Mouse (Mus musculus): ENCODE results near the gene Prss33. TPM values are rescaled to one million over a fixed set of nuclear protein-coding genes. Genes with fewer than 3 reads are reported as not detected.

Gene Prss33
- polyA plus RNA-seq, 1 experiment, result not detected

DNA sequence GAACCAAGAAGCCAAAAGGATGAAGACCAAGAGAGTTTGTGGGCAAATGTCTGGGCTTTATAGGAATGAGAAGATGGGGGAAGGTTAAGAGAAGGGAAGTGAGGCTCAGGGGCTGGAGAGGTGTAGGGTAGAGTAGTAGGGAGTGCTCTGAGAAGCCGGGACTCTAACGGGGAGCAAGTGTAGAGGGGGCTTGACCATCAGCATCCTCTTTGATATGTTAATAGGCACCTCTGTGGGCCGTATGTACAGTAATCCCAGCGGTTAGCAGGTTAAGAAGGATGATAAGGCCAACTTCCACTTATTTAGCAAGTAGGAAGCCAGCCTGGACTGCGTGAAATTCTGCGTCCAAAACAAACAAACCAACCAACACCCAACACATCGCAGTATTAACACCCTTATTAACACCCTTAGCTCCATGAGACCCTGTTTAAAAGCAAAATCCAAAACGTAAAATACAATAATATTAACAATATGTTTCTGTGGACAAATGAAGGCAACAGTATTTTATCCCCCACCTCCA lies 46.0 kb downstream of the Prss33 start:
- no peaks in the 10 kb centered on the region for H3K27me3 ChIP-seq (ENCODE audit: control insufficient read depth, insufficient read depth, insufficient read length)
- TF ChIP-seq SRF (IDR thresholded peaks at IDR 0.05; ENCODE audit: control insufficient read depth, insufficient read length, low read depth) (no peak), POLR2A (IDR thresholded peaks at IDR 0.05; ENCODE audit: insufficient read length, low read depth) (no peak), MAX (IDR thresholded peaks at IDR 0.05; ENCODE audit: low read depth) (no peak), MYOD1 (IDR thresholded peaks at IDR 0.05; ENCODE audit: control insufficient read depth in 1 of 3, insufficient read length in 2 of 3, low read depth in 2 of 3) (no peak), POLR2AphosphoS2 (IDR thresholded peaks at IDR 0.05; ENCODE audit: insufficient read length, low read depth) (no peak), TCF3 (IDR thresholded peaks at IDR 0.05; ENCODE audit: insufficient read length, low read depth) (no peak), CEBPB (IDR thresholded peaks at IDR 0.05; ENCODE audit: insufficient read depth, poor library complexity, severe bottlenecking) (no peak), E2F4 (IDR thresholded peaks at IDR 0.05; ENCODE audit: insufficient read depth) (no peak), TCF12 (IDR thresholded peaks at IDR 0.05; ENCODE audit: insufficient read depth, poor library complexity, severe bottlenecking) (no peak), USF1 (IDR thresholded peaks at IDR 0.05; ENCODE audit: low read depth) (no peak), REST (IDR thresholded peaks at IDR 0.05; ENCODE audit: insufficient read depth, insufficient read length) (no peak), MYOG (IDR thresholded peaks at IDR 0.05; ENCODE audit: control insufficient read depth in 1 of 3, insufficient read depth in 1 of 3, insufficient read length in 2 of 3, low read depth in 2 of 3) (no peak)
- H3K4me2 ChIP-seq (ENCODE audit: low read depth), result no peak overlapping the region
- H3K4me3 ChIP-seq, result no peak overlapping the region
- no peak overlapping the region for H3ac ChIP-seq (ENCODE audit: control insufficient read depth, insufficient read length)
- no peaks in the 10 kb centered on the region for H3K36me3 ChIP-seq (ENCODE audit: control insufficient read depth, insufficient read depth)
- H3K79me2 ChIP-seq (ENCODE audit: control insufficient read depth, insufficient read depth), result no peaks in the 10 kb centered on the region

DNA sequence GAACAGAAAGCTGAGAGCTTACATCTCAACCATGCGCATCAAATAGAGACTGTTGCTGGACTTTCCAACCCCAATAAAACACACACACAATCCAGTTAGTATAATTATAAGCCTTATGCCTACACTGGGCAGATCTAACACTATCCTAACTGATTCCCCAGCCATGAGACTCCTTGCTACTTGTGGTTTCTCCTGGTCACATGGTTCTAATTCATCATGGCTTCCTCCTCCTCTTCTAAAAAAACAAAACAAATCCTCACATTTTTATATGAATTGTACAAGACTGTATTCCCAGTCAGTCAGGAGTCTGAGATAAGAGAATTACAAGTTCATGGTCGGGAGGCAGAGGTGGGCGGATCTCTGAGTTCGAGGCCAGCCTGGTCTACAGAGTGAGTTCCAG lies 46.9 kb downstream of the Prss33 start:
- Histone ChIP-seq H3K79me2 (ENCODE audit: control insufficient read depth, insufficient read depth) (no peaks in the 10 kb centered on the region), H3ac (ENCODE audit: control insufficient read depth, insufficient read length) (no peak overlapping the region), H3K36me3 (ENCODE audit: control insufficient read depth, insufficient read depth) (no peaks in the 10 kb centered on the region), H3K27me3 (ENCODE audit: control insufficient read depth, insufficient read depth, insufficient read length) (no peaks in the 10 kb centered on the region), H3K4me3 (no peak overlapping the region), H3K4me2 (ENCODE audit: low read depth) (no peak overlapping the region)
- TF ChIP-seq MYOG (IDR thresholded peaks at IDR 0.05; ENCODE audit: control insufficient read depth in 1 of 3, insufficient read depth in 1 of 3, insufficient read length in 2 of 3, low read depth in 2 of 3), result no peak
- TF ChIP-seq TCF12 (IDR thresholded peaks at IDR 0.05; ENCODE audit: insufficient read depth, poor library complexity, severe bottlenecking), result no peak
- TF ChIP-seq MYOD1 (IDR thresholded peaks at IDR 0.05; ENCODE audit: control insufficient read depth in 1 of 3, insufficient read length in 2 of 3, low read depth in 2 of 3), result no peak
- TF ChIP-seq SRF (IDR thresholded peaks at IDR 0.05; ENCODE audit: control insufficient read depth, insufficient read length, low read depth), result no peak
- TF ChIP-seq USF1 (IDR thresholded peaks at IDR 0.05; ENCODE audit: low read depth), result peak; percentile 68

GRCm38 (mm10) chr17:23786510-23786931 lies 49.3 kb downstream of the Prss33 start:
- Histone ChIP-seq H3K4me2 (ENCODE audit: low read depth) (peak overlapping the region; percentile 56), H3K4me3 (peak overlapping the region; percentile 9), H3ac (ENCODE audit: control insufficient read depth, insufficient read length) (no peak overlapping the region), H3K79me2 (ENCODE audit: control insufficient read depth, insufficient read depth) (no peaks in the 10 kb centered on the region), H3K36me3 (ENCODE audit: control insufficient read depth, insufficient read depth) (no peaks in the 10 kb centered on the region), H3K27me3 (ENCODE audit: control insufficient read depth, insufficient read depth, insufficient read length) (no peaks in the 10 kb centered on the region)
- TF ChIP-seq REST (IDR thresholded peaks at IDR 0.05; ENCODE audit: insufficient read depth, insufficient read length), result no peak
- TF ChIP-seq POLR2AphosphoS2 (IDR thresholded peaks at IDR 0.05; ENCODE audit: insufficient read length, low read depth), result no peak
- no peak for TF ChIP-seq MYOG (IDR thresholded peaks at IDR 0.05; ENCODE audit: control insufficient read depth in 1 of 3, insufficient read depth in 1 of 3, insufficient read length in 2 of 3, low read depth in 2 of 3)
- TF ChIP-seq TCF3 (IDR thresholded peaks at IDR 0.05; ENCODE audit: insufficient read length, low read depth), result no peak
- no peak for TF ChIP-seq CEBPB (IDR thresholded peaks at IDR 0.05; ENCODE audit: insufficient read depth, poor library complexity, severe bottlenecking)
- no peak for TF ChIP-seq MAX (IDR thresholded peaks at IDR 0.05; ENCODE audit: low read depth)
- no peak for TF ChIP-seq MYOD1 (IDR thresholded peaks at IDR 0.05; ENCODE audit: control insufficient read depth in 1 of 3, insufficient read length in 2 of 3, low read depth in 2 of 3)
- TF ChIP-seq TCF12 (IDR thresholded peaks at IDR 0.05; ENCODE audit: insufficient read depth, poor library complexity, severe bottlenecking), result no peak
- TF ChIP-seq POLR2A (IDR thresholded peaks at IDR 0.05; ENCODE audit: insufficient read length, low read depth), result no peak
- no peak for TF ChIP-seq E2F4 (IDR thresholded peaks at IDR 0.05; ENCODE audit: insufficient read depth)
- no peak for TF ChIP-seq SRF (IDR thresholded peaks at IDR 0.05; ENCODE audit: control insufficient read depth, insufficient read length, low read depth)

- no peak for TF ChIP-seq REST (IDR thresholded peaks at IDR 0.05; ENCODE audit: insufficient read depth, insufficient read length)
- TF ChIP-seq CEBPB (IDR thresholded peaks at IDR 0.05; ENCODE audit: insufficient read depth, poor library complexity, severe bottlenecking), result no peak
- TF ChIP-seq MAX (IDR thresholded peaks at IDR 0.05; ENCODE audit: low read depth), result no peak
- TF ChIP-seq MYOG (IDR thresholded peaks at IDR 0.05; ENCODE audit: control insufficient read depth in 1 of 3, insufficient read depth in 1 of 3, insufficient read length in 2 of 3, low read depth in 2 of 3), result no peak
- no peak for TF ChIP-seq TCF3 (IDR thresholded peaks at IDR 0.05; ENCODE audit: insufficient read length, low read depth)
- TF ChIP-seq USF1 (IDR thresholded peaks at IDR 0.05; ENCODE audit: low read depth), result no peak
- TF ChIP-seq TCF12 (IDR thresholded peaks at IDR 0.05; ENCODE audit: insufficient read depth, poor library complexity, severe bottlenecking), result no peak
- no peak for TF ChIP-seq POLR2A (IDR thresholded peaks at IDR 0.05; ENCODE audit: insufficient read length, low read depth)
- TF ChIP-seq MYOD1 (IDR thresholded peaks at IDR 0.05; ENCODE audit: control insufficient read depth in 1 of 3, insufficient read length in 2 of 3, low read depth in 2 of 3), result no peak
- TF ChIP-seq POLR2AphosphoS2 (IDR thresholded peaks at IDR 0.05; ENCODE audit: insufficient read length, low read depth), result no peak
- no peak for TF ChIP-seq SRF (IDR thresholded peaks at IDR 0.05; ENCODE audit: control insufficient read depth, insufficient read length, low read depth)
- no peak for TF ChIP-seq E2F4 (IDR thresholded peaks at IDR 0.05; ENCODE audit: insufficient read depth)
- peak within 1 kb of the TSS; percentile 56 for H3K4me2 ChIP-seq (ENCODE audit: low read depth)
- no peaks in the 10 kb centered on the region for H3K27me3 ChIP-seq (ENCODE audit: control insufficient read depth, insufficient read depth, insufficient read length)
- peak within 1 kb of the TSS; percentile 9 for H3K4me3 ChIP-seq
- no peaks in the 10 kb centered on the region for H3K79me2 ChIP-seq (ENCODE audit: control insufficient read depth, insufficient read depth)
- H3ac ChIP-seq (ENCODE audit: control insufficient read depth, insufficient read length), result no peak within 1 kb of the TSS
- H3K36me3 ChIP-seq (ENCODE audit: control insufficient read depth, insufficient read depth), result no peaks in the 10 kb centered on the region
Measured at GRCm38 (mm10) chr17:23785561-23786471, 50.0 kb downstream of the Prss33 start, which contains the start of gene Flywch2. TSS of gene Flywch2 (minus strand) at chr17:23786081.

Measured in myocyte (in vitro differentiated cells).